Mouse (Mus musculus) v-Abl transformed pro-B cells (cell line): ENCODE results near the gene Gla.

Experiments
- in situ Hi-C, 2 experiments: fragments of 400-800 bp; cut with MboI; formaldehyde crosslinking; loops; one replicate each; pipeline ENCODE4 v1.15.1; 2025; ENCODE audit not compliant: unreplicated experiment in 2 of 2

Gene Gla

DNA sequence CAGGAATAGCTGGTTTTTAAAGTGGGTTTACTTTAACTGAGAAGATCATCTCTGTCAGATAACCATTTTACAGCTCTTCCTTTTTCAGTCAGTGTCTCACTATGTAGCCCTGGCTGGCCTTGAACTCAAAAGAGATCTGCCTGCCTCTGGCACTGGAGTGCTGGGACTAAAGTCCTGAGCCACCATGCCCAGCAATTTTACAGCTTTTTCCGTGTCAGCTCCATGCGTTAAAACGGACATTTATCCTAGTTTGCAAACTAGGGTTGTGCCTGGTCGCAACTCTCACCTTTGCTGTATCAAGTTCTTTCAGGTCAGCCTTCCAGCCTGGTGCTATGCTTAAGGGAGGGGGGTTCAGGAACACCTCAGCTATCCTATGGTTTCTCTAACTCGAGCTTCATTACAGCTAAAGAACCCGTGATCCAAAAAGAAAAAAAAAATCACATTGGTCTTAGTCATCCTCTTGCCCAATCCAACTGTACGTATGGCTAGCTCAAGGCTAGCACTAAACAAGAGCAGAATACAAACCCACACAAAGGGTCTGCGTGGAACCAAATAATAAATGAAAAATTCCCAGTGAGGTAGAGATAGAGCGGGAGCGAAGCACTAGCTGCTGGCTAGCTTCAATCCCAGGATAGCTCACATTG lies 881 bp downstream of the Gla start:
- in situ Hi-C loops = loop anchor here (5.0 to 25.0 kb wide), 5 partner anchors 38 to 487 kb away; no protein-coding TSS in a partner anchor

DNA sequence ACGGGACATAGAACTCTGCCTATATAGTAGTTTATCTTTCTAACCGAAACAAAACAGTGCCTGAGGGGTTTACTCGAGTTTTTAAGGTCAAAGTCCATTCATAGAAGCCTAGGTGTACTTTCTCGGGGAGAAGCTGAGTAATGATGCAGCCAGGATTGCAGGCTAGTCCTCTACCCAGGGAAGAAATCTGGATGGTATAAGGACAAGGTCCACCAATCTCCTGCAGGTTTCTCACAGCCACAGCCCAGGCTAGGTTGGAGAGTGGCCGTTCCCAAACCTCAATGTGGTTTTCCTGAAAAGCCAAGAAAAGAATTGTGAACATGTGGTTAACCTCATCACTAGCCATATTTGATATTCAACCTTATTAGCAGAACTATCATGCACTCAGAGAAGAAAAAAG lies 11.1 kb downstream of the Gla start:
- in situ Hi-C loops = no loop called here

DNA sequence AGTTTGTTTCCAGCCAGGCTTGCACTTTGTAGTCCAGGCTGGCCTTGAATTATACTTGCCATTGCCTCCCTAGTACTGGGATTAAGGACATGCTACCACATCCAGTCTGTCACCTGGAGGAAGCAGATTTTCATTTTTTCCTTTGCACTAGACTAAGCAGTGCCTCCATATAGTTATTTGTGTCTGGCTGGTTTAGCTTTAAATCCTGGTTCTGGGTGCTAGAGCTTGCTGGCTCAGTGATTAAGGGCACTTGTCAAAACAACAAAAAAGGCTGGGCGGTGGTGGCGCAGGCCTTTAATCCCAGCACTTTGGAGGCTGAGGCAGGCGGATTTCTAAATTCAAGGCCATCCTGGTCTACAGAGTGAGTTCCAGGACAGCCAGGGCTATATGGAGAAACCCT lies 11.9 kb downstream of the Gla start:
- in situ Hi-C loops = no loop called here

DNA sequence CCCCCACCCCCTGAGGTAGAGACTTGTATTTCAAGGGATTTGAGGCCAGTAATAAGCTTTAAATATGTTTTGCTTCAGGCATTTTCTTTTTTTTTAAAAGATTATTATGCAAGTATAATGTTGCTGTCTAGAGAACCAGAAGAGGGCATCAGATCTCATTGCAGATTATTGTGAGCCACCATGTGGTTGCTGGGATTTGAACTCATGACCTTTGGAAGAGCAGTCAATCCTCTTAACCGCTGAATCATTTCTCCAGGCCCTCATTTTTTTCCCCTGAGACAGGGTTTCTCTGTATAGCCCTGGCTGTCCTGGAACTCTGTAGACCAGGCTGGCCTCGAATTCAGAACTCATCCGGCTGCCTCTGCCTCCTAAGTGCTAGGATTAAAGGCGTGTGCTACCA lies 12.7 kb downstream of the Gla start:
- in situ Hi-C loops = no loop called here

DNA sequence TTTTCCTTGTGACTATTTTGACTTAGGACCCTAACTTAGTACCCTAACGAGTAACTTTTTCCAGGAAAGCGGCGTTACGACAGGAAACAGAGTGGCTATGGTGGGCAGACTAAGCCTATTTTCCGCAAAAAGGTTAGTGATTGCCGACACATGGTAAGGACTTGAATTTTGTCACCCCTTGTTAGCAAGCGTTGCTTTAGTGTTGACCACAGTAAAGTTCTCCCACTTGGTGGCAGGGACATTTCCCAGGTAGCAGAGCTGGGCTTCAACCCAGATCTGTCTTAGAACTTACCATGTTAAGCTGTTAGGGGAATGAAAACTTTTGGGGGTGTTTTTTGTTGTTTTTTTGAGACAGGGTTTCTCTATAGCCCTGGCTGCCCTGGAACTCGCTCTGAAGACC lies 14.5 kb downstream of the Gla start:
- in situ Hi-C loops = no loop called here

DNA sequence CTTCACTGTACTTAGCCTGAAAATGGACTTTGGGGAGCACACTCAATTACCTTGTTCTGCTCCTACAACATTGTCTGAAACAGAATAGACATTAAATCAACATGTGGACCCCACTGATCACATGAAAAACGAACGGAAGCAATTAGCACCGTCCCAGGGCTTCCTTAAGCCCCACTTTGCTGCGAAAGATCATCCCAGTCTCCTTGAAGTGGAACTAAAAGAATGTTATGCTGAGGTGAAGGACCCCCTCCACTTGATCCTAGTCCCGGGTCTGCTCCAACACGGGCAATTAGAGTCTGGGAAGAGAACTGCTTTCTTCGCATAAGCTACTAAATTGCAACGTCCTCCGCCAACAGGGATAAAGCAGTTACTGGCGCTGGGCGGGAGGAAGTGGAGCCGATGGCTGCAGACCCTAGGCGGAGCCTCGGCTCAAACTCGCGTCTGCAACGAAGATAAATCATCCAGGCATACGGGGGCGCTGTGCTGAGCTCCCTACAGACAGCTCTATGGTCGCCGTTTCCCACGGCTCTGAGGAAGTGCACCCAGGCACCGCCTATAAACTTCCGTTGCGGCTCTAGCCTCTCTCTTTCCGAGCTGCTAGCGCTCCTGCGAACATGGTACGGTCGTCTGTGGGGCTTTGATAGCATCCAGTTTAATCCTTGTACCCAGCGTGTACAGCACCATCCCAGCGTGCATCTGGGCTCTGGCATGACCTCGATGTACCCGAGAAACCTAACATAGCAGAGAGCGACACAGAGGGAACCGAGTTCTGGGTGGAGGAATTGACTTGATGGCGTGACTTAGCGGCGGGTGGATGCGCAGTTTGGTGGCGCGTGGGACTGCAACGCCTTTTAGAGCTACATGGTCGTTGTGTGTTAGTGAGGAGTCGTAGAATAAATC lies 15.6 kb downstream of the Gla start, which contains the start of gene Rpl36a:
Rpl36a (plus strand) TSS at position 552 of the 900 bp plus-strand sequence.
- in situ Hi-C loops = no loop called here

DNA sequence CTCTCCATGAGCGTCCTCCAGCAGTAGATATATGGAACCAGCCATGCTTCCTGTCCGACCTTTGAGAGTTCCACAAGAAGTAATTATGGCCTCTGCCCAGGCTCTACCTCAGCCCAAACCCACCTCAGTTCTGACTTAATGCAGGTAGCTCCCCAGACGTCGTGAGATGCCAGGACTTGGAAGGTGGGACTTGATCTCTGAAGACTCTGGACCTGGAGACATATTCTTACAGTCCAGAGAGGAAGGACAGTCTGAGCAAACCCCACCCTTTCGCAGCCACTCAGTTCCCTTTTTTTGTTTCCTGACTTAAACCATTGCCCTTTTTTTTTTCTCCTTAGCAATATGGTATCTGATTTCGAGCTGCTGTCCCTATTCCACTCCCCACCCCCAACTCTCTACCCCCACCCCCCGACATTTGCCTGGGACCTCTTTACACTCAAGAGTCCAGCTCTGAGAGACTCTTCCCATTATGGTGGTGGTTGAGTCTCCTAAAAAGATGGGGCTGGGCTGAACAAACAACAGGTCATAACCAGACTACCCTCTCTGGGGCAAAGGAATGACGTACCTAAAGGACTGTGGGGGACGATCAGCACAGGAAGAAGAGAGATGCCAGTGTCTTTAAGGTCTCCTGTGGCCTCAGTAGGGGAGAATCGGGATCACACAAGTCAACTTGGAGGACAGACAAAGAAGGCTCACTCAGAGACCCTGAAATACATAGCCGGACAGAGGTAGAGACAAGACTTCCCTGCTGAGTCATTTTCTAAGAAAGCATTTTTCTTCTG lies 17.8 kb downstream of the Gla start, which contains the start of gene Btk:
Btk (minus strand) TSS at position 683 of the 782 bp plus-strand sequence.
- in situ Hi-C loops = no loop called here

DNA sequence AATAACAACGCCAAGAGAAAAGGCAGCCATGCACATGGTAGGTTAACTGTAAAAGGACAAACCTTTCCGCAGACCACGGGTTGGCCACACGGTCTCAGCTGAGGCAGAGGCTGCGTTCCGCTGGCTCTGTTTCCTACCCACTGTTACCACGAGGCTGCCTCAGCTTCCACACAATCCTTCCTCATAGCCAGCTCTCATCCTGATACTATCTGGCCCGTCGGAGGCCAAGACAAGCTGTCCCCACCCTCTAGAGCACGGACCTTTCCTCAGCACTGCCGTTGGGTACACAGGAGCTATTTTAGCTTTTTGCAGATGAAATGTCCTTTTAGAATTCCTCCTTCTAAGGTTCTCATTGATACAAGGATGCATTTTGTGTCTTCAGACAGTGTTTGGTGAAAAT lies 18.7 kb downstream of the Gla start:
- in situ Hi-C loops = no loop called here

DNA sequence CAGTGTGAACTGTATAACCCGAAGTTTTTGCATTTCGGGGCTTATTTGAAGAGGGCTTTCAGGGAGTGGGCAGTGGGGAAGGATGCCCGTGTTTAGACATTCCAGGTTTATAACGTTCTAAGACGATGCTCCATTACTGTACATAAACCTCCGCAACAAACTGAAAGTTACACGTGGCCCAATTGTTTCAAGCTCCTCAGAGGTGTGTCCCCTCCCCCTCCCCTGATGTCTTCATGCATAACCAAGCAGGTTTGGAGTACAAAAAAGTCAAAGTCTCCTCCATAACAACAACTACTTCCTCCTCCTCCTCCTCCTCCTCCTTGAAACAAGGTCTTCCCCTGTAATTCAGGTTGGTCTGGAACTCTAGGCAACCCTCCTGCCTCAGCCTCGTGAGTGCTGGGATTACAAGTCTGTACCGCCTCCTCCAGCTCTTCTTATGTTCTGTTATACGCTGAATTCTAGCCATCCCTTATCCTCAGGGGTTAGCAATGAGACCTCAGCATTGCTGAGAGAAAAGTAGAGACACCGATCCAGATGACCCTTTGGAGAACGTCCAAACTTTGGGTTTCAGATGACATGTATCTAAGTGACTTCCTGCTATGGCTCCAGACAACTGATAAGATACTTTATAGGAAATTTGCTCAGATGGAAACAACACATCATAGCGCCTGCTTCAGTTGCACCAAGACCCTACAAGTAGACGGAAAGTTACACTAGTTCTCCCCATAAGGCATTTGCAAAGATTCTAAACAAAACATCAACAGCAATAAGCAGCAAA lies 20.2 kb downstream of the Gla start:
- in situ Hi-C loops = no loop called here

DNA sequence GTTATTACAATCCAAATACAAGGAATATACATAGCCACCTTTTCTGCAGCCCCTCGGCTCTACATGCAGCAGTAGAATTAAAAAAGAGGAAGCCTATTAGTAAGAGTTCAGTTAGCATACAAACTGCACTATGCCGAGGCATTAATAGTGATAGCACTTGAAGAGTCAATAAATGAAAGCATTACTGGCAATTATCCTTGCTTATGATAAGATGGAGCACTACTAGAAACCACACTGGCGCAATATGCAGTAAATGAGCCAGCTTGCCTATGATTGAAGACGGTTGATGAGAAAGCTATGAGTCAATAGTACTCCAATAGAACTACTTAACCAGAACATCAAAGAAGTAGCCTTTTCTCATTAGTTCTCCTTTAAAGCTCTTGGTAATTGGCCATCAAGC lies 23.0 kb downstream of the Gla start:
- in situ Hi-C loops = no loop called here

DNA sequence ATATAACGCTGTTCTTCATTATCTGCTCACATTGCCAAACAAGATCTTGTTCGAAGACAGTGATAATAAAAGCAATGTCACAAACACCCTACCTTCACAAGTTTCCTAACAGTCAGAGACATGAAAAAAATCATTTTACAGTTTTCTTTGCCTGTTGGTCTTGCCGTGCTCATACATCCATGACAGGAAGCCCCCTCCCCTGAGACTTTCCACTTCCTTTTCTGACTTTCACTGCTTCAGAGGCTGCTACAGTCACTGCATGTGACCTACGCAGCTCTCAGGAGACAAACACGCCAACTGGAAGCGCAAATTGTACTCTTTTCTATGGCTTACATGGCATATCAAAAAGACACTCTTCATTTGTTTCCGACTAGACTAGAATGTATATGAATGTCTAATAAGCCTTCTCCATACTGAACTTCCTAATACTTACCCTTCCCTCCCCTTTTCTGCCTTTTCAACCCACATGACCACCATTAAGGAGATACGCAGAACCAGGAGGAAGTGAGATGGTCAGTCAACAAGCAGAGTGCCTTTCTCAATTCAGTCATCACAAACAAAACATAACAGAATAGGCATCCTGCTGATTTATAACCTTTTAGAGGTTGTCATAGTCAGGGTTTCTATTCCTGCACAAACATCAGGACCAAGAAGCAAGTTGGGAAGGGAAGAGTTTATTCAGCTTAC lies 34.2 kb downstream of the Gla start:
- in situ Hi-C loops = no loop called here

DNA sequence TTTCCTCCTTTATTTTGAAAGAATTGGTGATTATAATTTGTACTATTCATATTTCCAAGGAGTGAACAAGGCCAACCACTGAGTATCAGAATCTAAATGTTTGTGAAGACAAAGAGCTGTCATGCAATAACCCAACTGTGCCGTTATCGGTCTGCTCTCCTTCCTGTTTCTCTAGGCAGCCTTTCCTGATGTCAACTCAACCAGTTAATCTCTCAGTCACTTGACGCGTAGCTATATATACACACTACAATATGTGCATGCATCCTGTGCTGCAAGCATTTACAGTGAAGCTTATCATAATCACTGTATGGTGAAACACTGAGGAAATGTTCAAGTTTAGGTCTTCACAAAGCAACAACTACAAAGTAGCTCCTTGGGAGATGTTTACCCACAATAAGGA lies 36.6 kb downstream of the Gla start:
- in situ Hi-C loops = loop anchor here in 1 of 2 experiments (5.0 kb wide), 1 partner anchor 38 kb away; the partner anchor contains the start of genes Gla and Hnrnph2

DNA sequence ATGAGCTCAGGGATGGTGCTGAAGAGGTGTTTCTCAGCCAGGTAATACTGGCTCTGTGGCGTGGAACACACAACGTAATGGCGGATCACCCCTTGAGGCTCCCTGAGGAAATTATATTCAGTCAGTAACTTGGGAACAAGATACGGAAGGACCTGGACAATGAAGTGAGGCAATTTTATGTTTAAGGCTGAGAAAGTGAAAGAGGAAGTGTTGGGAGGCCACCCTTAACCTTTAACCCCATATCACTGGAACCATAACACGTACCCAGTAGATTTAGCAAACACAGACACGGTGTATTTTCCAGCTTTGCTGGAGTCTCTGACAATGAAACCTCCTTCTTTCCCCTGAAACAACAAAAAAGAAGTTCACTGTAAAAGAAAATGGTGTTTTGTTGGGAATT lies 46.5 kb downstream of the Gla start:
- in situ Hi-C loops = loop anchor here in 1 of 2 experiments (10.0 kb wide), 1 partner anchor 360 kb away; no protein-coding TSS in a partner anchor

DNA sequence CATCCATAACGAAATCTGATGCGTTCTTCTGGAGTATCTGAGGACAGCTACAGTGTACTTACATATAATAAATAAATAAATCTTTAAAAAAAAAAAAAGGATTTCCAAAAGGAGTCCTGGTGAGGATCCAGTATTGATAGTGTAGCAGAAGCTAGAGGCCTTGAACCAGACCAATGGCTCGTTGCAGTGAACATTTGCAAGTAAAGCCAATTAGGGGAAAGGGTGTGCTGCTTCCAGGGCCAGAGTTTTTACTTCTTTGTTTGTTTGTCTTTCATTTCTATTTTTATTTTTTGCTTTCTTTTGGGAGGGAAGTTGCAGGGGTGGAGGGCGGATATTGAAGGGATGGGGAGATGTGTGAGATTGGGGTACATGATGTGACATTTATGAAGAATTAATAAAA lies 47.6 kb downstream of the Gla start:
- in situ Hi-C loops = loop anchor here in 1 of 2 experiments (10.0 kb wide), 1 partner anchor 361 kb away; no protein-coding TSS in a partner anchor

DNA sequence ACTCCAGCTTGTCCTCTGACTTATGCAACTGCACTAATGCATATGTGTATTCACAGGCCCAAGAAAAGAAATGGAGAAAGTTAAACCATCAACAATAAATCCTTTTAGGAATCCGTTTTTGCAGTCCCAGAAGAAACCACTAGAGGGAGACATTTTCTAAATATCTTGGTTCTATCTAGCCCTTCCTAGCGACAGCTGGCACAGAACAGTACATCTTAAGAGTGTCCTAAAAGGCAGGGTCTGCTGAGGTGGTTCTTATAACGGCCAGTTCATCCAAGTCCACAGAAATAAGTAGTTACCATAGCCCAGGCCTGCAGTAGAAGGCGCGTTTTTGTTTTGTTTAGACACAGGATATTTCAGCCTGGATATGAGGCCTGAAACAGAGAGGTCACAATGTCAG lies 50.0 kb downstream of the Gla start:
- in situ Hi-C loops = loop anchor here in 1 of 2 experiments (10.0 kb wide), 1 partner anchor 364 kb away; no protein-coding TSS in a partner anchor

DNA sequence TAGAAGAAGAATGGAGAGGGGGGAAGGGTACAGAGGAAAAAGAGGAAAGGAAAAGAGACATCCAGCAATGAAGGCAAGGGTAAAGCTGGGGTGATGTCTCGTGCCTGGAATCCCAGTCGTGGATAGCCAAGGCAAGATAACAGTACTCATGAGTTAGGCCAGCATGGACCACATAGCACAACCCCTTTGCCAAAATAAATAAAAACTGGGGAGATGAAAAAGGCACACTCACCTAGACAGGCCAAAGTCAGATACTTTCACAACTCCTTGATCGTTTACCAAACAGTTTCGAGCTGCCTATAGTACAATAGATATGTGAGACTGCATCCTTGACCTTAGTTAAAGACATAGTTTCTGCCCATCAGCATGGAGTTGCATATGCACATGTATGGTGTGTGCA lies 53.6 kb downstream of the Gla start:
- in situ Hi-C loops = loop anchor here (5.0 to 10.0 kb wide), 3 partner anchors 55 to 367 kb away; partner anchors contain the start of genes Gla (in 1 of the 2) and Hnrnph2 (in 1 of the 2)

DNA sequence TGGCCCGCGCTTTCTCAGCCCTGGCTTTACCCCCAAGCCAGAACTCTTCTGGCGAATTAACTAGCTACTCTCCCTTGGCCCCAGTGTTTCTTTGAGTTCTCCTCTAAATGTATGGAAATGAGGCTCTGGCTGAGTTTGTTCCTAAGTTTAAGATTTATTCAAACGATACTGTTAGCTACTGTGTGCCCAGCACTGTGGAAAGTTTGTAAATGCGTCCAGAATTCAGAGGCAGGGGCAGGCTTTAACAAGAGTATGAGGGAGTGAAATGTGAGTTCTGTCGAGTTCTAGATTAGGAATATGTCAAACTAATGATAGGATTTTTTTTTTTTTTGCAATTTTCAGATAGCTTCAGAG lies 59.0 kb downstream of the Gla start:
- in situ Hi-C loops = loop anchor here (10.0 kb wide), 2 partner anchors 183 to 373 kb away; no protein-coding TSS in a partner anchor

DNA sequence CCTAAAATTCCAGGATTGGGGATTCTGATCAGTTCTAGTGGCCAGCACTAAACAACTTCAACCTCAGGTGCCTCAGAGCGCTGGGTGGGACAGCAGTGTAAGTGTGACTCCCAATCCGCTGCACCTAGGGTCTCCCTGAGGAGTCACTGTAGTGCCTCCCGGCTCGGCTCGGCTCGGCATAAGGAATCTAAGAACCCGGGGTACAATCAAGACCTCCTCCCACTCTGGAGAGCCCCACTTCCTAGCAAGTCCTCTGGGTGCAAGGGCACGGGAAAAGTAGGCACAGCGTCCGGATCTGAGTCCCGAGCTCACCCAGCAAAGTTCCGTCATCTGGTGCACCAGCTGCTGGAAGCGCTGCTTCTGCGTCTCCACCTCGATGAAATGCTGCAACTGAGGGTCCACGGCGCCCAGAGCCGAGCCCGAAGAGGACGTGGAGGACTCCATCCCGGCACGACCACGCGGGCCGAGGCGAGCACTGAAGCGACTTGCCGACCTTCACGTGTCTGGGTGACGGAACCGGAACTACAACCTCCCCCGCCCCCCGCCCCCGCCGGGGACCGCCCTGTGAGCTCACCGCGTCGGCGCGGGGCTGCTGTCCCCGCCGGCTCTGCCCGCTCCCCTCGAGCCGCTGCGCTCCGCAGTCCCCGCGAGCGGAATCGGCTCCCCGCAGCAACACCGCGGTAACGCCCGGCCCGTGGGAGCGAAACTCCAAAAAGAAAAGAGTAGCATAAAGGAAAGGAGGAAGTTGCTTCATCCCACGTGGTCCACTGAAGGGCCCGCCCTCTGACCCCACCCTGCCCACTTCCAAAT lies 59.6 kb downstream of the Gla start, which contains the start of gene Timm8a1:
Timm8a1 (minus strand) TSS at position 721 of the 810 bp plus-strand sequence.
- in situ Hi-C loops = loop anchor here (10.0 kb wide), 2 partner anchors 183 to 373 kb away; no protein-coding TSS in a partner anchor
